Mouse (Mus musculus): ENCODE results near the gene Pecam1. TPM values are rescaled to one million over a fixed set of nuclear protein-coding genes. Genes with fewer than 3 reads are reported as not detected.

Gene Pecam1
- total and polyA plus RNA-seq, 3 experiments: 18.4 to 22.3 (median 19.2) TPM

GRCm38 (mm10) chr11:106720379-106720778 is 30.0 kb downstream of the Pecam1 start:
- in situ Hi-C loops (cut with MboI; ENCODE audit: low pct_ligation_motif_present, low pct_unique_long_range_greater_than_20kb, low sequenced_read_pairs): no loop called here
- DNase-seq (ENCODE audit: extremely low read depth): no peak

DNA sequence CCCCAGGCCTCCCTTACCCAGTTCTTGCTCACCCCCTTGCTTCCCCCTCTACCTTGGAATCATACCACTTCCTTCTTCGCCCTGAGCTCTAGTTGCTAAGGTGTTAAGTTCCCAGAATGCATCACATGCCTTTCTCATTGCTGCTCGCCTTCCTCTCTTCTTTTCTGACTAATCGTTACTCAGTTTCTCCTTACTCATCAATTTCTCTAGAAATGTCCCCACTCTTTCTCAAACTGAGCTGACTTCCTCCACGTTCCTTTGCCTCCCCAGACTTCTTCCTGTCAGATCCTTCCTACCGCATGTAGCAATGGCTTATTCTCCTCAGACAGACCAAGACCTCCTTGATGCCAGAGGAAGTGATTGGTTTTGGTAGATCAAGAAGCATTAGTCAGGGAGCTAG is 33.9 kb downstream of the Pecam1 start:
- Histone ChIP-seq H3K4me3 (replicated peaks in 1 of 3; ENCODE audit: low read depth in 2 of 3, low read length in 2 of 3, poor library complexity in 1 of 3) (no peak overlapping the region), H3K4me2 (ENCODE audit: insufficient read depth, low read depth, poor library complexity, severe bottlenecking) (no peak overlapping the region), H3K27ac (ENCODE audit: insufficient read depth, low read depth) (no peak overlapping the region), H3K36me3 (replicated peaks in 1 of 2; ENCODE audit: control insufficient read depth in 1 of 2, insufficient read depth in 1 of 2, low read length in 1 of 2) (peaks cover 0 to 39% of the 10 kb centered on the region in 2 experiments), H3K9ac (ENCODE audit: insufficient read depth, low read depth) (no peak overlapping the region), H3K9me3 (replicated peaks; ENCODE audit: low read length) (no peaks in the 10 kb centered on the region), H3K27me3 (replicated peaks) (no peaks in the 10 kb centered on the region), H3K79me2 (replicated peaks; ENCODE audit: control insufficient read depth, extremely low read depth, insufficient read depth, poor library complexity, severe bottlenecking) (no peaks in the 10 kb centered on the region), H3K4me1 (ENCODE audit: control insufficient read depth in 1 of 2, insufficient read depth in 2 of 2) (peaks cover 0 to 47% of the 10 kb centered on the region in 2 experiments; a peak in 2 of 4 replicates)
- no peak for DNase-seq (ENCODE audit: extremely low read depth)
- TF ChIP-seq E2F4 (IDR thresholded peaks at IDR 0.05; ENCODE audit: insufficient replicate concordance, low read depth, low read length): no peak
- dilution Hi-C loops (cut with MboI; ENCODE audit: extremely low pct_ligation_motif_present, extremely low pct_unique_long_range_greater_than_20kb, low sequenced_read_pairs): no loop called here
- in situ Hi-C loops (cut with MboI; ENCODE audit: low pct_ligation_motif_present, low pct_unique_long_range_greater_than_20kb, low sequenced_read_pairs): no loop called here

More at GRCm38 (mm10) chr11:106720379-106720778, 30.0 kb downstream of the Pecam1 start:
- Histone ChIP-seq H3K36me3 (replicated peaks in 1 of 2; ENCODE audit: control insufficient read depth in 1 of 2, insufficient read depth in 1 of 2, low read length in 1 of 2) (peaks cover 0 to 22% of the 10 kb centered on the region in 2 experiments), H3K79me2 (replicated peaks; ENCODE audit: control insufficient read depth, extremely low read depth, insufficient read depth, poor library complexity, severe bottlenecking) (no peaks in the 10 kb centered on the region), H3K27me3 (replicated peaks) (no peaks in the 10 kb centered on the region), H3K4me3 (replicated peaks in 1 of 3; ENCODE audit: low read depth in 2 of 3, low read length in 2 of 3, poor library complexity in 1 of 3) (no peak overlapping the region), H3K9ac (ENCODE audit: insufficient read depth, low read depth) (no peak overlapping the region), H3K4me1 (ENCODE audit: control insufficient read depth in 1 of 2, insufficient read depth in 2 of 2) (peaks cover 13 to 45% of the 10 kb centered on the region in 2 experiments), H3K4me2 (ENCODE audit: insufficient read depth, low read depth, poor library complexity, severe bottlenecking) (no peak overlapping the region), H3K9me3 (replicated peaks; ENCODE audit: low read length) (no peaks in the 10 kb centered on the region), H3K27ac (ENCODE audit: insufficient read depth, low read depth) (no peak overlapping the region)
- TF ChIP-seq SIN3A (IDR thresholded peaks at IDR 0.05; ENCODE audit: low read length): no peak
- TF ChIP-seq POLR2A (IDR thresholded peaks at IDR 0.05; ENCODE audit: low read depth, low read length): no peak
- no peak for TF ChIP-seq CHD2 (IDR thresholded peaks at IDR 0.05; ENCODE audit: low read length)
- no peak for TF ChIP-seq HCFC1 (IDR thresholded peaks at IDR 0.05; ENCODE audit: low read depth, low read length)
- TF ChIP-seq PAX5 (IDR thresholded peaks at IDR 0.05; ENCODE audit: low read length): no peak
- no peak for TF ChIP-seq TCF12 (IDR thresholded peaks at IDR 0.05; ENCODE audit: low read depth, low read length)
- no peak for TF ChIP-seq ELF1 (IDR thresholded peaks at IDR 0.05; ENCODE audit: low read depth, low read length)
- TF ChIP-seq MXI1 (IDR thresholded peaks at IDR 0.05; ENCODE audit: low read depth, low read length): no peak
- no peak for TF ChIP-seq CTCF (conservative IDR thresholded peaks at IDR 0.05 in 1 of 2, IDR thresholded peaks at IDR 0.05 in 1 of 2; ENCODE audit: low read depth in 2 of 2, low read length in 2 of 2)
- TF ChIP-seq RCOR1 (conservative IDR thresholded peaks at IDR 0.05; ENCODE audit: low read depth, low read length): no peak
- no peak for TF ChIP-seq ZKSCAN1 (IDR thresholded peaks at IDR 0.05; ENCODE audit: borderline replicate concordance, low read depth, low read length)
- dilution Hi-C loops (cut with MboI; ENCODE audit: extremely low pct_ligation_motif_present, extremely low pct_unique_long_range_greater_than_20kb, low sequenced_read_pairs): no loop called here

GRCm38 (mm10) chr11:106715066-106715465 is 35.4 kb downstream of the Pecam1 start:
- dilution Hi-C loops (cut with MboI; ENCODE audit: extremely low pct_ligation_motif_present, extremely low pct_unique_long_range_greater_than_20kb, low sequenced_read_pairs): no loop called here
- Histone ChIP-seq H3K4me1 (ENCODE audit: control insufficient read depth in 1 of 2, insufficient read depth in 2 of 2) (peaks cover 0 to 57% of the 10 kb centered on the region in 2 experiments; a peak in 2 of 4 replicates), H3K4me3 (replicated peaks in 1 of 3; ENCODE audit: low read depth in 2 of 3, low read length in 2 of 3, poor library complexity in 1 of 3) (no peak overlapping the region), H3K9me3 (replicated peaks; ENCODE audit: low read length) (no peaks in the 10 kb centered on the region), H3K79me2 (replicated peaks; ENCODE audit: control insufficient read depth, extremely low read depth, insufficient read depth, poor library complexity, severe bottlenecking) (no peaks in the 10 kb centered on the region), H3K9ac (ENCODE audit: insufficient read depth, low read depth) (no peak overlapping the region), H3K27ac (ENCODE audit: insufficient read depth, low read depth) (no peak overlapping the region), H3K36me3 (replicated peaks in 1 of 2; ENCODE audit: control insufficient read depth in 1 of 2, insufficient read depth in 1 of 2, low read length in 1 of 2) (peaks cover 0 to 42% of the 10 kb centered on the region in 2 experiments), H3K4me2 (ENCODE audit: insufficient read depth, low read depth, poor library complexity, severe bottlenecking) (no peak overlapping the region), H3K27me3 (replicated peaks) (no peaks in the 10 kb centered on the region)
- DNase-seq (ENCODE audit: extremely low read depth): no peak
- TF ChIP-seq CHD1 (IDR thresholded peaks at IDR 0.05; ENCODE audit: low read depth, low read length) (no peak), MAX (IDR thresholded peaks at IDR 0.05; ENCODE audit: low read length) (no peak), RAD21 (IDR thresholded peaks at IDR 0.05; ENCODE audit: low read depth, low read length) (no peak), NRF1 (IDR thresholded peaks at IDR 0.05; ENCODE audit: low read depth, low read length) (no peak), IRF4 (IDR thresholded peaks at IDR 0.05; ENCODE audit: low read depth, low read length) (no peak), RCOR1 (conservative IDR thresholded peaks at IDR 0.05; ENCODE audit: low read depth, low read length) (no peak), SMC3 (IDR thresholded peaks at IDR 0.05; ENCODE audit: low read depth, low read length) (no peak), KAT2A (IDR thresholded peaks at IDR 0.05; ENCODE audit: insufficient replicate concordance, low read length) (no peak), EP300 (IDR thresholded peaks at IDR 0.05; ENCODE audit: low read length) (no peak), JUN (IDR thresholded peaks at IDR 0.05; ENCODE audit: insufficient read depth, low read depth, low read length) (no peak), E2F4 (IDR thresholded peaks at IDR 0.05; ENCODE audit: insufficient replicate concordance, low read depth, low read length) (no peak), CHD2 (IDR thresholded peaks at IDR 0.05; ENCODE audit: low read length) (no peak), POLR2A (IDR thresholded peaks at IDR 0.05; ENCODE audit: low read depth, low read length) (no peak), ETS1 (conservative IDR thresholded peaks at IDR 0.05; ENCODE audit: low read depth, low read length) (no peak), USF2 (conservative IDR thresholded peaks at IDR 0.05; ENCODE audit: low read depth, low read length) (no peak), MEF2A (IDR thresholded peaks at IDR 0.05; ENCODE audit: borderline replicate concordance, low read depth, low read length) (no peak), MYC (IDR thresholded peaks at IDR 0.05; ENCODE audit: low read depth, low read length) (no peak)
- in situ Hi-C loops (cut with MboI; ENCODE audit: low pct_ligation_motif_present, low pct_unique_long_range_greater_than_20kb, low sequenced_read_pairs): no loop called here

Measured in CH12.LX (cell line).